Mouse (Mus musculus) midbrain, embryonic 14.5 days (tissue): Measurements from ENCODE around the gene Dpp8. TPM values are rescaled to one million over a fixed set of nuclear protein-coding genes. Genes with fewer than 3 reads are reported as not detected.
"Not testable (repeated sequence)": the region's sequence is repeated elsewhere in the genome, so short reads cannot be mapped to it uniquely, and the experiment has no call there.

ENCODE experiments used
- ATAC-seq: fragments of 200-750 bp; cut with Nextera tagmentation; 2 replicates; pipeline ENCODE4 v1.8.0; 2017; ENCODE audit warnings: moderate number of reproducible peaks, moderate library complexity; ENCODE audit not compliant: low FRiP score, low TSS enrichment
- DNase-seq: peaks from one replicate; pipeline ENCODE4 v3.0.0-alpha.2; 2015
- H3K27ac ChIP-seq: fragments of 300-500 bp; sonication (generic); replicated peaks from 2 replicates; pipeline ENCODE4 v1.5.1; 2014; ENCODE audit warnings: mild to moderate bottlenecking, low read depth, low read length, moderate library complexity
- H3K27me3 ChIP-seq: fragments of 300-500 bp; sonication (generic); 2 replicates; pipeline ENCODE4 v1.6.1; 2014; ENCODE audit warnings: low read length, control low read depth, mixed read lengths; ENCODE audit not compliant: control insufficient read depth, insufficient read depth
- H3K36me3 ChIP-seq: fragments of 300-500 bp; sonication (generic); 2 replicates; pipeline ENCODE4 v1.6.1; 2014; ENCODE audit warnings: low read length, control low read depth; ENCODE audit not compliant: control insufficient read depth, insufficient read depth
- H3K4me1 ChIP-seq: fragments of 300-500 bp; sonication (generic); 2 replicates; pipeline ENCODE4 v1.6.1; 2014; ENCODE audit warnings: mild to moderate bottlenecking, antibody characterized with exemption, low read length, control low read depth; ENCODE audit not compliant: control insufficient read depth, insufficient read depth
- H3K4me2 ChIP-seq: fragments of 300-500 bp; sonication (generic); 2 replicates; pipeline ENCODE4 v1.6.1; 2014; ENCODE audit warnings: mild to moderate bottlenecking, low read length, moderate library complexity
- H3K4me3 ChIP-seq: fragments of 300-500 bp; sonication (generic); replicated peaks from 2 replicates; pipeline ENCODE4 v1.5.1; 2014; ENCODE audit warnings: low read depth, low read length
- H3K9ac ChIP-seq: fragments of 300-500 bp; sonication (generic); replicated peaks from 2 replicates; pipeline ENCODE4 v1.6.1; 2014; ENCODE audit warnings: mild to moderate bottlenecking, low read length, moderate library complexity
- H3K9me3 ChIP-seq: fragments of 300-500 bp; sonication (generic); 2 replicates; pipeline ENCODE4 v1.6.1; 2016; ENCODE audit warnings: low read length, control low read depth, mixed read lengths; ENCODE audit not compliant: control insufficient read depth
- WGBS: fragments of 180-500 bp; shearing (Covaris S2); extraction: QIAGEN DNeasy Blood & Tissue Kit; methylation state at CpG from one replicate; pipeline ENCODE4 v1.1.7; 2014; 5-methylcytosine and 5-hydroxymethylcytosine counted together
- polyA plus RNA-seq: library from polyadenylated mRNA; unstranded; fragments of >200 nt; fragmentation: Nextera tagmentation; extraction: Ambion mirVana; gene quantifications from 2 replicates; pipeline ENCODE4 v1.2.1, GENCODE M21; 2014

Dpp8 gene
- polyA plus RNA-seq, 1 experiment from 2014 or later, result 39.1 TPM

- H3K4me3 ChIP-seq, H3K27me3 ChIP-seq, H3K9me3 ChIP-seq, H3K9ac ChIP-seq, H3K36me3 ChIP-seq, H3K4me1 ChIP-seq, DNase-seq, H3K4me2 ChIP-seq, H3K27ac ChIP-seq, ATAC-seq: not testable (repeated sequence)
- 72% methylated on average over 5 of the region's 5 CpGs for WGBS
Observed at GRCm38 (mm10) chr9:65031355-65031754, 859 bp upstream of the Dpp8 start.

DNA sequence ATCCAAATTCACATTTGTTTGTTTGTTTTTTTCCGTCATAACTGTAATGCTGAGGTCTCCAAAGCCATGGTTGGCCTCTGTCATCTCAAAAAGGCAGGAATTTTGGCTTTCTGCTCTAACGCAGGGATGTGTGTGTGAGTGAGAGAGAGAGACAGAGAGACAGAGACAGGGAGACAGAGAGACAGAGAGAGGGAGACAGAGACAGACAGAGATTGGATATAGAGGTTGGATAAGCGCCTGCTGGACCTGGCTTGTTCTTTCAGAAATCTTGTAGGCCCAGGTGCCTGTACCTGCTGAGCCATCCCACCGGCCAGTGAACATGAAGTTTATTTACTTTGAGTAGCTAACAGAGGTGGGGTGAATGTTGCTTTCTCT lies 333 bp upstream of the Dpp8 start:
- 31% methylated on average over 4 of the region's 4 CpGs for WGBS
- Histone ChIP-seq H3K4me3 (peak overlapping the region; percentile 77), H3K27me3 (no peaks in the 10 kb centered on the region)

GRCm38 (mm10) chr9:65036456-65036855 lies 4.2 kb downstream of the Dpp8 start:
- Histone ChIP-seq H3K4me3 (no peak overlapping the region), H3K27me3 (no peaks in the 10 kb centered on the region), H3K4me1 (peaks cover 7% of the 10 kb centered on the region), H3K36me3 (peaks cover 47% of the 10 kb centered on the region), H3K4me2 (no peak overlapping the region), H3K27ac (no peak overlapping the region), H3K9me3 (no peaks in the 10 kb centered on the region), H3K9ac (no peak overlapping the region)
- WGBS, result 65% methylated on average over 1 of the region's 1 CpGs
- peak; percentile 24 for DNase-seq
- ATAC-seq, result no peak

More for the DNA sequence above, 333 bp upstream of the Dpp8 start:
- Histone ChIP-seq H3K27ac (no peak overlapping the region), H3K9ac (no peak overlapping the region), H3K4me2 (no peak overlapping the region), H3K9me3 (no peaks in the 10 kb centered on the region), H3K36me3 (peaks cover 8% of the 10 kb centered on the region; the same call in 1 of the 2 replicates), H3K4me1 (peaks cover 7% of the 10 kb centered on the region)
- ATAC-seq (no peak), DNase-seq (no peak)

DNA sequence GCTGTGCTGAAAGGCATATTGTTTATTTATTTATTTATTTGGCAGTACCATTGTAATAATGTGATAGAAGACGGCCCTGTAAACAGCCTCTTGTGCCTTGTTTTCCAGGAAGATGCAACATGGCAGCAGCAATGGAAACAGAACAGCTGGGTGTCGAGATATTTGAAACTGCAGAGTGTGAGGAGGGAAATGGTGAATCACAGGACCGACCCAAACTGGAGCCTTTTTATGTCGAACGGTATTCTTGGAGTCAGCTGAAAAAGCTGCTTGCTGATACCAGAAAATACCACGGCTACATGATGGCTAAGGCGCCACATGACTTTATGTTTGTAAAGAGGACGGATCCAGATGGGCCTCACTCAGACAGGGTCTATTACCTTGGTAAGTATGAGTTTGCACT lies 4.6 kb downstream of the Dpp8 start:
- no peak overlapping the region for H3K9ac ChIP-seq
- no peaks in the 10 kb centered on the region for H3K27me3 ChIP-seq
- ATAC-seq (no peak), DNase-seq (no peak)
- WGBS, result 86% methylated on average over 8 of the region's 8 CpGs
- peaks cover 49% of the 10 kb centered on the region for H3K36me3 ChIP-seq
- H3K4me1 ChIP-seq, result peaks cover 7% of the 10 kb centered on the region
- no peak overlapping the region for H3K4me3 ChIP-seq
- no peak overlapping the region for H3K27ac ChIP-seq
- no peak overlapping the region for H3K4me2 ChIP-seq
- H3K9me3 ChIP-seq, result no peaks in the 10 kb centered on the region

GRCm38 (mm10) chr9:65041430-65041829 lies 9.2 kb downstream of the Dpp8 start:
- Histone ChIP-seq H3K27ac (no peak overlapping the region), H3K4me1 (no peaks in the 10 kb centered on the region), H3K36me3 (peaks cover 81% of the 10 kb centered on the region), H3K9me3 (no peaks in the 10 kb centered on the region), H3K9ac (no peak overlapping the region), H3K4me3 (no peak overlapping the region), H3K4me2 (no peak overlapping the region), H3K27me3 (no peaks in the 10 kb centered on the region)
- ATAC-seq (no peak), DNase-seq (no peak)
- WGBS, result over 99% methylated on average over 5 of the region's 5 CpGs

DNA sequence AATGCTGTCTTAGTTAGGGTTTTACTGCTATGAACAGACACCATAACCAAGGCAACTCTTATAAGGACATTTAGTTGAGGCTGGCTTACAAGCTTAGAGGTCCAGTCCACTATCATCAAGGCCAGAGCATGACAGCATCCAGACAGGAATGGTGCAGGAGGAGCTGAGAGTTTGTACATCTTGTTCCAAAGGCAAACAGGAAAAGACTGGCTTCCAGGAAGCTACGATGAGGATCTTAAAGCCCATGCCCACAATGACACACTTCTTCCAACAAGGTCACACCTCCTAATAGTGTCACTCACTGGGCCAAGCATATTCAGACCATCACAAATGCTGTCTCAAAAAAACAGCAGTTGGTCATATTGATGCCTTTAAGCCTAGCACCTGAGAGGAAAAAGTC lies 14.8 kb downstream of the Dpp8 start:
- Histone ChIP-seq H3K4me2 (no peak overlapping the region), H3K9me3 (no peaks in the 10 kb centered on the region), H3K27me3 (no peaks in the 10 kb centered on the region), H3K36me3 (peaks cover 85% of the 10 kb centered on the region), H3K27ac (no peak overlapping the region), H3K4me3 (no peak overlapping the region), H3K9ac (no peak overlapping the region), H3K4me1 (no peaks in the 10 kb centered on the region)
- 100% methylated on average over 1 of the region's 1 CpGs for WGBS
- DNase-seq (no peak), ATAC-seq (no peak)

DNA sequence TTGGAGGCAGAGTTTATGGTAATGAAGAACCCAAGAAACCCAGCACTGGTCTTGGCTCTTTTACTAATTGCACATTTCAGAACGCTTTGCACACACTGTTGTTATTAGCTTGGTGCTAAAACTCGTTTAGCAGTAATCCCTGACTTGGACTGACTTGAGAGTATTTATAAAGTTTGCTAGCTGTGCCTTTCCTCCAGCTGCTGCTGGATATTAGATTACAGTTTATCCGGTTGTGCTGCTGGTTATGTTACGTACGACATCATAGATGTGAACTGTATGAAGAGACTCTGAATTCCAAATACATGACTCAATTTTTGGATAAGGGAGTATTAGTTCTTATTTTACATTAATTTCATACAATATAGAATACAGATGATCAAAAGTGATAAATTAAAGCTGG lies 17.2 kb downstream of the Dpp8 start:
- WGBS, result 98% methylated on average over 5 of the region's 5 CpGs
- H3K27ac ChIP-seq, result no peak overlapping the region
- no peak overlapping the region for H3K4me3 ChIP-seq
- no peaks in the 10 kb centered on the region for H3K4me1 ChIP-seq
- ATAC-seq (no peak), DNase-seq (no peak)
- peaks cover 83% of the 10 kb centered on the region for H3K36me3 ChIP-seq
- H3K27me3 ChIP-seq, result no peaks in the 10 kb centered on the region
- no peak overlapping the region for H3K4me2 ChIP-seq
- H3K9ac ChIP-seq, result no peak overlapping the region
- no peaks in the 10 kb centered on the region for H3K9me3 ChIP-seq

DNA sequence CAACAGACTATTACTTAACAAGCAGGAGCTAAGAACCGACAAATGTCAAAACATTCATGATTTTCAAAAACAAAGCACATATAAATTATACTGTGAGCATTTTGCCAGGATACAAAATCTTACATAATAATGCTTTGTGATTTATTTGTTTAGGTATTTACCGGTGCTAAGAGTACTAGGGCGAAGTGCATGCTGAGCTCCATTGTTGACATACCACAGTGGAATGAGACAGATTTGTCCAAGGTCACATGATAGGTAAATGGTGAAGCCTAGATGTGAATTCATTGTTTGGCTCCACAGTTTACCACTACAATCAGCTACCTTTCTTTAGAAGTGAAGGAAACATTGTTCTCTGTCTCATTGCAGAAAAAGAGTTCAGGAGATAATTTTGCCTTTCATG lies 18.8 kb downstream of the Dpp8 start:
- H3K36me3 ChIP-seq, result peaks cover 85% of the 10 kb centered on the region
- WGBS, result 96% methylated on average over 3 of the region's 3 CpGs

DNA sequence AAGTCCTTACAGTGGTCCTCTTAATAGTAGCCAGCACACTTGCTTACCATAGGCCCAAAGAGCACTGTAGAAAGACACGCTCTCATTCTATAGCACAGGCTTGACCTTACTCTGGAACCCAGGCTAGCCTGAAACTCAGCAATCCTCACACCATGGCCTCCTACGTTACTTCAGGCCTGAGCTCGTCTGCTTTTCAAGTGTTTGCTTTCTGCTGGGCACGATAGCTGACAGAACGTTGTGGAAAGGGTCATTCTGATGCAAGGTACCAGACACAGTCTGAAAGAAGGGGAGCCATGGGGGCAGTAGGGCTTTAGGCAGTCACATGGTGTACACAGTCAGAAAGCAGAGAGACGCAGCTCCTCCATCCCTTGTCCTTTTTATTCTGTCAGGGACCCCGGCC lies 32.0 kb downstream of the Dpp8 start:
- no peak for DNase-seq
- Histone ChIP-seq H3K27me3 (no peaks in the 10 kb centered on the region), H3K4me2 (no peak overlapping the region), H3K36me3 (peaks cover 88% of the 10 kb centered on the region), H3K9me3 (no peaks in the 10 kb centered on the region), H3K27ac (no peak overlapping the region), H3K4me3 (no peak overlapping the region), H3K4me1 (no peaks in the 10 kb centered on the region), H3K9ac (no peak overlapping the region)
- 94% methylated on average over 7 of the region's 7 CpGs for WGBS
- no peak for ATAC-seq

More for the DNA sequence above, 18.8 kb downstream of the Dpp8 start:
- Histone ChIP-seq H3K4me3 (no peak overlapping the region), H3K27ac (no peak overlapping the region), H3K9me3 (no peaks in the 10 kb centered on the region), H3K4me1 (no peaks in the 10 kb centered on the region), H3K9ac (no peak overlapping the region), H3K27me3 (no peaks in the 10 kb centered on the region), H3K4me2 (no peak overlapping the region)
- no peak for ATAC-seq
- no peak for DNase-seq
